Mouse (Mus musculus) kidney, postnatal 0 days (tissue): ENCODE results near the gene Sdk1. TPM values are rescaled to one million over a fixed set of nuclear protein-coding genes. Genes with fewer than 3 reads are reported as not detected.
A peak's percentile ranks its signal among the peaks of the same experiment; 100 is the strongest.

ENCODE experiments used
- ATAC-seq: fragments of 200-750 bp; cut with Nextera tagmentation; replicated peaks from 2 replicates; pipeline ENCODE4 v1.8.0; 2017; ENCODE audit warnings: low read depth, moderate number of reproducible peaks, moderate TSS enrichment, moderate library complexity; ENCODE audit not compliant: low FRiP score
- DNase-seq: peaks from one replicate; pipeline ENCODE4 v3.0.0-alpha.2; 2016; ENCODE audit warnings: low spot score
- H3K27ac ChIP-seq: fragments of 300-500 bp; sonication (generic); 2 replicates; pipeline ENCODE4 v1.5.1; 2014; ENCODE audit warnings: mild to moderate bottlenecking
- H3K27me3 ChIP-seq: fragments of 300-500 bp; sonication (generic); 2 replicates; pipeline ENCODE4 v1.6.1; 2014; ENCODE audit warnings: low read length, mixed read lengths; ENCODE audit not compliant: insufficient read depth
- H3K36me3 ChIP-seq: fragments of 300-500 bp; sonication (generic); 2 replicates; pipeline ENCODE4 v1.6.1; 2014; ENCODE audit warnings: low read length, mixed read lengths; ENCODE audit not compliant: insufficient read depth
- H3K4me1 ChIP-seq: fragments of 300-500 bp; sonication (generic); replicated peaks from 2 replicates; pipeline ENCODE4 v1.6.1; 2014; ENCODE audit warnings: antibody characterized with exemption, low read length, mixed read lengths; ENCODE audit not compliant: insufficient read depth
- H3K4me2 ChIP-seq: fragments of 300-500 bp; sonication (generic); 2 replicates; pipeline ENCODE4 v1.6.1; 2014; ENCODE audit warnings: mild to moderate bottlenecking, low read length, moderate library complexity, mixed read lengths
- H3K4me3 ChIP-seq: fragments of 300-500 bp; sonication (generic); replicated peaks from 2 replicates; pipeline ENCODE4 v1.5.1; 2014; ENCODE audit warnings: low read depth, low read length
- H3K9ac ChIP-seq: fragments of 300-500 bp; sonication (generic); 2 replicates; pipeline ENCODE4 v1.6.1; 2014; ENCODE audit warnings: low read depth, low read length
- H3K9me3 ChIP-seq: fragments of 300-500 bp; sonication (generic); replicated peaks from 2 replicates; pipeline ENCODE4 v1.6.1; 2016; ENCODE audit warnings: low read length, inconsistent platforms, mixed read lengths
- CTCF ChIP-seq: IDR thresholded peaks from 2 replicates; pipeline ENCODE4 v1.5.1; 2016; ENCODE audit warnings: antibody characterized with exemption, low read depth, mild to moderate bottlenecking, moderate library complexity
- WGBS: fragments of 180-500 bp; shearing (Covaris S2); extraction: QIAGEN DNeasy Blood & Tissue Kit; methylation state at CpG from one replicate; pipeline ENCODE4 v1.1.7; 2014; 5-methylcytosine and 5-hydroxymethylcytosine counted together
- polyA plus RNA-seq: library from polyadenylated mRNA; unstranded; fragments of >200 nt; fragmentation: Nextera tagmentation; extraction: Ambion mirVana; gene quantifications from 2 replicates; pipeline ENCODE4 v1.2.1, GENCODE M21; 2015

Gene Sdk1
- polyA plus RNA-seq, 1 experiment from 2014 or later: 2.1 TPM

GRCm38 (mm10) chr5:142113210-142114175 is 872.2 kb downstream of the Sdk1 start:
- TF ChIP-seq CTCF: no peak
- 64% methylated on average over 18 of the region's 18 CpGs for WGBS

GRCm38 (mm10) chr5:142127779-142128178 is 886.5 kb downstream of the Sdk1 start:
- H3K27ac ChIP-seq: no peak overlapping the region
- no peak for TF ChIP-seq CTCF
- H3K4me2 ChIP-seq: no peak overlapping the region
- 0 out of 2 replicates have a peak, but pooled peaks cover 4% of the 10 kb centered on the region for H3K4me1 ChIP-seq
- DNase-seq: no peak
- H3K9ac ChIP-seq: no peak overlapping the region
- peak; percentile 76 for ATAC-seq
- H3K36me3 ChIP-seq: no peaks in the 10 kb centered on the region
- 18% methylated on average over 4 of the region's 4 CpGs for WGBS
- H3K27me3 ChIP-seq: no peaks in the 10 kb centered on the region
- H3K9me3 ChIP-seq: no peaks in the 10 kb centered on the region
- no peak overlapping the region for H3K4me3 ChIP-seq

More at GRCm38 (mm10) chr5:142113210-142114175, 872.2 kb downstream of the Sdk1 start:
- H3K36me3 ChIP-seq: no peaks in the 10 kb centered on the region
- no peaks in the 10 kb centered on the region for H3K4me1 ChIP-seq
- H3K27me3 ChIP-seq: no peaks in the 10 kb centered on the region
- ATAC-seq: no peak
- DNase-seq: no peak
- H3K9me3 ChIP-seq: no peaks in the 10 kb centered on the region
- H3K27ac ChIP-seq: no peak overlapping the region
- H3K9ac ChIP-seq: no peak overlapping the region
- no peak overlapping the region for H3K4me2 ChIP-seq
- H3K4me3 ChIP-seq: no peak overlapping the region

GRCm38 (mm10) chr5:142128181-142128611 is 886.9 kb downstream of the Sdk1 start:
- Histone ChIP-seq H3K9me3 (no peaks in the 10 kb centered on the region), H3K4me2 (no peak overlapping the region), H3K4me3 (no peak overlapping the region), H3K27me3 (no peaks in the 10 kb centered on the region), H3K9ac (no peak overlapping the region), H3K27ac (peak overlapping the region; percentile 21; the same call in 1 of the 2 replicates), H3K4me1 (0 out of 2 replicates have a peak, but pooled peaks cover 4% of the 10 kb centered on the region), H3K36me3 (no peaks in the 10 kb centered on the region)
- 11% methylated on average over 5 of the region's 5 CpGs for WGBS
- ATAC-seq (peak; percentile 80), DNase-seq (peak; percentile 87)
- 0 out of 2 replicates have a peak, but pooled peaks have one; percentile 14 for TF ChIP-seq CTCF

- Histone ChIP-seq H3K36me3 (no peaks in the 10 kb centered on the region), H3K9me3 (no peaks in the 10 kb centered on the region), H3K27me3 (no peaks in the 10 kb centered on the region), H3K9ac (no peak overlapping the region), H3K4me1 (0 out of 2 replicates have a peak, but pooled peaks cover 4% of the 10 kb centered on the region), H3K27ac (no peak overlapping the region), H3K4me2 (no peak overlapping the region), H3K4me3 (no peak overlapping the region)
- TF ChIP-seq CTCF: no peak
- ATAC-seq (no peak), DNase-seq (no peak)
- WGBS: 31% methylated on average over 2 of the region's 2 CpGs
Observed at GRCm38 (mm10) chr5:142130004-142130403, 888.7 kb downstream of the Sdk1 start.

GRCm38 (mm10) chr5:142139978-142140377 is 898.7 kb downstream of the Sdk1 start:
- 55% methylated on average over 7 of the region's 7 CpGs for WGBS
- no peak for TF ChIP-seq CTCF
- H3K4me1 ChIP-seq: no peaks in the 10 kb centered on the region
- no peaks in the 10 kb centered on the region; the same call in 1 of the 2 replicates for H3K36me3 ChIP-seq
- DNase-seq (no peak), ATAC-seq (no peak)
- H3K4me2 ChIP-seq: no peak overlapping the region
- H3K27me3 ChIP-seq: no peaks in the 10 kb centered on the region
- H3K9me3 ChIP-seq: no peaks in the 10 kb centered on the region
- no peak overlapping the region for H3K4me3 ChIP-seq
- H3K27ac ChIP-seq: no peak overlapping the region
- no peak overlapping the region for H3K9ac ChIP-seq

GRCm38 (mm10) chr5:142149594-142149993 is 908.3 kb downstream of the Sdk1 start:
- Histone ChIP-seq H3K36me3 (no peaks in the 10 kb centered on the region; the same call in 1 of the 2 replicates), H3K4me2 (no peak overlapping the region), H3K4me1 (no peaks in the 10 kb centered on the region), H3K27ac (no peak overlapping the region), H3K9me3 (no peaks in the 10 kb centered on the region), H3K27me3 (no peaks in the 10 kb centered on the region), H3K4me3 (no peak overlapping the region), H3K9ac (no peak overlapping the region)
- 78% methylated on average over 8 of the region's 8 CpGs for WGBS
- no peak for TF ChIP-seq CTCF
- no peak for ATAC-seq
- DNase-seq: no peak
